Mouse (Mus musculus) C2C12 (cell line): ENCODE data around the gene Ell. TPM values are rescaled to one million over a fixed set of nuclear protein-coding genes. Genes with fewer than 3 reads are reported as not detected.

Experiments
- H3K27me3 ChIP-seq: one replicate; pipeline ENCODE4 v1.6.1; 2011; ENCODE audit not compliant: control insufficient read depth, insufficient read depth, insufficient read length
- H3K36me3 ChIP-seq: one replicate; pipeline ENCODE4 v1.6.1; 2011; ENCODE audit not compliant: control insufficient read depth, insufficient read depth
- H3K4me3 ChIP-seq: one replicate; pipeline ENCODE4 v1.5.1; 2011; ENCODE audit warnings: mild to moderate bottlenecking, control low read depth; ENCODE audit not compliant: poor library complexity, insufficient read depth, severe bottlenecking
- H3K79me2 ChIP-seq: one replicate; pipeline ENCODE4 v1.6.1; 2011; ENCODE audit not compliant: control insufficient read depth, insufficient read depth
- H3K79me3 ChIP-seq: one replicate; pipeline ENCODE4 v1.6.1; 2011; ENCODE audit warnings: low read depth, control low read depth
- H3ac ChIP-seq: one replicate; pipeline ENCODE3; 2011; ENCODE audit warnings: low read depth; ENCODE audit not compliant: control insufficient read depth, insufficient read length
- CEBPB ChIP-seq: IDR thresholded peaks from one replicate; pipeline ENCODE4 v1.6.1; 2011; ENCODE audit warnings: low read depth, mild to moderate bottlenecking, control low read depth, moderate library complexity
- CTCF ChIP-seq: IDR thresholded peaks from one replicate; pipeline ENCODE4 v1.5.1; 2011; ENCODE audit not compliant: control insufficient read depth, insufficient read depth, insufficient read length
- FOSL1 ChIP-seq: IDR thresholded peaks from one replicate; pipeline ENCODE4 v1.8.0; 2011; ENCODE audit warnings: mild to moderate bottlenecking, low read length; ENCODE audit not compliant: poor library complexity, insufficient read depth, severe bottlenecking
- MAX ChIP-seq: IDR thresholded peaks from one replicate; pipeline ENCODE4 v1.6.1; 2011; ENCODE audit warnings: mild to moderate bottlenecking, control low read depth
- MYOD1 ChIP-seq: IDR thresholded peaks from one replicate; pipeline ENCODE4 v1.6.1; 2011; ENCODE audit warnings: low read depth; ENCODE audit not compliant: control insufficient read depth, insufficient read length
- MYOG ChIP-seq: IDR thresholded peaks from one replicate; pipeline ENCODE4 v1.6.1; 2011; ENCODE audit not compliant: control insufficient read depth, insufficient read length; ENCODE audit errors: extremely low read depth
- USF1 ChIP-seq: IDR thresholded peaks from one replicate; pipeline ENCODE4 v1.6.1; 2011; ENCODE audit warnings: low read depth, mild to moderate bottlenecking, control low read depth, moderate library complexity
- polyA plus RNA-seq: library from polyadenylated mRNA; unstranded; fragments of >200 nt; fragmentation: generic; extraction: Trizol; gene quantifications from one replicate; pipeline ENCODE4 v1.2.1, GENCODE M21; 2012; ENCODE audit warnings: missing spikeins

The Ell gene
- polyA plus RNA-seq, 1 experiment: 12.3 TPM

DNA sequence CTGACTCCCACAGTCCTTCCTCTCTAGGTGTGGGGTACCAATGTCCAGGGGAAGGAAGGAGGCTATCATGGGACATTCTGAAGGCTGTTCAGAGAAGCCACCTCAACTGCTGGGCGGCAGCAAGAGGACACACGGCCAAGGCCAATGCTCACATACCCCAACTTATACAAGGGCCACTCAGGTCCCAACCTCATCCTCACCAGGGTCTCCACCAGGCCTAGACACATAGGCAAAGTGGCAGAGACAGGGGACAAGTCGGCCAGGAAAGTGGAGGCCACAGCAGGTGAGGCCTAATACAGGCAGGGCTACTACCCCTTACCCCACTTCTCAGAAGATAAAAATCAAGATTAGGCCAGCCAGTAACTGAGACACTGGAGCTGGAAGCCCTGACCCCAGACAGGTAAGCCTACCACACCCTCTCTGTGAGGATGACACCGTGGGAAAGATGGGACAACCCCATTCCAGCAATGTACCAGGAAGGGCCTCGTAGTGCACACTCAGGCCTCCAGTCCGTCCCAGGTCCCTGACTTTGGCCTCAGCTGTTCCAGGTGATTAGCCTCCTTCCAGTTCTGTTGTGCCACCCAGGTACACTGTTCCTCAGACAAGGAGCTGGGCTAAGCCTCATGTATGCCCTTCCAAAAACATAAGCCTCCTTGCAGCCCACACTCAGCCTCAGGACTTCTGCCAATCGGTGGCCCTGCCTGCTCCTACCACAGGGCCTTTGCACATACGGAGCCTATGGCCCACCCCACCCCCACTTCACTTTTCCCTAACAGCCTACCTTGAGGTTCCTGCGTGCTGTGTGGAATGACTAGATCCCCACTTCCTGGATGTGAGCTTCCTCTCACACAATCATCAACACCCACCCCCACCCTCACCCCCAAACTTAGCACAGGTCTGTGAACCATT lies 66.9 kb downstream of the Ell start:
- Histone ChIP-seq H3K4me3 (no peak overlapping the region), H3K27me3 (no peaks in the 10 kb centered on the region), H3ac (no peak overlapping the region), H3K79me2 (peaks cover 44% of the 10 kb centered on the region), H3K36me3 (peaks cover 10% of the 10 kb centered on the region), H3K79me3 (peaks cover 21% of the 10 kb centered on the region)
- no peak for TF ChIP-seq FOSL1
- TF ChIP-seq CEBPB: no peak
- no peak for TF ChIP-seq MYOD1
- no peak for TF ChIP-seq USF1
- no peak for TF ChIP-seq MAX
- no peak for TF ChIP-seq MYOG
- no peak for TF ChIP-seq CTCF

DNA sequence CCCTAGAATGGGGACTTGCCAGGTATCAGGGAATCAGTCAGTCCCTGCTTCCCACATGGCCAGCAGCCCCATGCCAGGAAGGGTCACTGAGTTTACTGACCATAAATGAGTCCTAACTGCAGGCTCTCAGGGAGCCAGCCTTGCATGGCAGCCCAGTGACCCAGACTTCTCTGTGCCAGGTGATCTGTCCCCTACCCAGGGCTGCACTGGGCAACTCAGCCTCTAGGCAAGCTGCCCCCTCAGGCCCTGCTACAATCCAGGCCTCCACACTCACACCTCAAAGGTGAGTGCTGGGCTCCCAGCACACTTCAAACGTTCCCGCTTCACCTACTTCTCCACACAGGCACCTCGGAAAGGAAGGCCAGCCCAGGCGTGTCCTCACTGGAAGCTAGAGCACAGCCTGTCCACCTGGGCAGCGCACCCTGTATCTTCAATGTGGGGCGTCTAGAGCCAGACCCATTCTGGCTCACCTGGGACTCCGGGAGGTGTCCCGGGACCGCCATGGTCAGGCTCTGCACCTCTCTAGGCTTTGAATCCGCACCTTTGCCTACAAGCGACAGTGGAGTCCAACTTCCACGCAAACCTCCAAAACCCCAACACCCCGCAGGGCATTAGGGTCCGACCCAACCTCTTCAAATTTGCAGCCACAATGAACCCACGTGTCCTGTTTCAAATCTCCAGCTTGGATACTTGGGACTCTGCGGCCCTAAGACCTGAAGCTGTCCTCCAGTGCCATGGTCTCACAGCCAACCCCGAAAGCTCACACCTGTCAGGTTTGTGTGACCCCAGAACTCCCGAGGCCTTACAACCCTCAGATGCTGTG lies 67.7 kb downstream of the Ell start:
- H3ac ChIP-seq: peak overlapping the region; percentile 100
- H3K4me3 ChIP-seq: peak overlapping the region; percentile 61
- peaks cover 10% of the 10 kb centered on the region for H3K36me3 ChIP-seq
- H3K27me3 ChIP-seq: no peaks in the 10 kb centered on the region
- no peak for TF ChIP-seq CEBPB
- TF ChIP-seq CTCF: no peak
- TF ChIP-seq MYOG: no peak
- no peak for TF ChIP-seq MYOD1
- TF ChIP-seq FOSL1: no peak
- no peak for TF ChIP-seq USF1
- TF ChIP-seq MAX: no peak
- H3K79me3 ChIP-seq: peaks cover 21% of the 10 kb centered on the region
- peaks cover 44% of the 10 kb centered on the region for H3K79me2 ChIP-seq

DNA sequence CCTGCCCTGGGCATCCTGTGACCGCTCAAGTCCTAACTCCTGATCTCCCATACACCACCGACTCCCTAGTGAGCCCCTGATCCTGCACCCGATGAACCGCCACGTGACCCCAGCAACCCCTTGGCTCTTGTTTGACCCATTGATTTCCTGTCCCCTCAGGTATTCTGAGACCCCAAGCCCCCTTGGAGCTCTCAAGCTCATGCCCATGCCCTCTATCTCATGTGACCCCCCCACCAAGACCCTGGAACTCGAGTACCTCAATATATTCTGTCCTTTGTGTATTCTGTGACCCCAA lies 68.3 kb downstream of the Ell start:
- TF ChIP-seq MYOD1 (no peak), MAX (no peak), CEBPB (no peak), FOSL1 (no peak), CTCF (no peak), USF1 (peak; percentile 56), MYOG (no peak)
- Histone ChIP-seq H3K4me3 (peak overlapping the region; percentile 61), H3K27me3 (no peaks in the 10 kb centered on the region), H3K79me2 (peaks cover 44% of the 10 kb centered on the region), H3K36me3 (peaks cover 7% of the 10 kb centered on the region), H3K79me3 (peaks cover 21% of the 10 kb centered on the region), H3ac (peak overlapping the region; percentile 100)

DNA sequence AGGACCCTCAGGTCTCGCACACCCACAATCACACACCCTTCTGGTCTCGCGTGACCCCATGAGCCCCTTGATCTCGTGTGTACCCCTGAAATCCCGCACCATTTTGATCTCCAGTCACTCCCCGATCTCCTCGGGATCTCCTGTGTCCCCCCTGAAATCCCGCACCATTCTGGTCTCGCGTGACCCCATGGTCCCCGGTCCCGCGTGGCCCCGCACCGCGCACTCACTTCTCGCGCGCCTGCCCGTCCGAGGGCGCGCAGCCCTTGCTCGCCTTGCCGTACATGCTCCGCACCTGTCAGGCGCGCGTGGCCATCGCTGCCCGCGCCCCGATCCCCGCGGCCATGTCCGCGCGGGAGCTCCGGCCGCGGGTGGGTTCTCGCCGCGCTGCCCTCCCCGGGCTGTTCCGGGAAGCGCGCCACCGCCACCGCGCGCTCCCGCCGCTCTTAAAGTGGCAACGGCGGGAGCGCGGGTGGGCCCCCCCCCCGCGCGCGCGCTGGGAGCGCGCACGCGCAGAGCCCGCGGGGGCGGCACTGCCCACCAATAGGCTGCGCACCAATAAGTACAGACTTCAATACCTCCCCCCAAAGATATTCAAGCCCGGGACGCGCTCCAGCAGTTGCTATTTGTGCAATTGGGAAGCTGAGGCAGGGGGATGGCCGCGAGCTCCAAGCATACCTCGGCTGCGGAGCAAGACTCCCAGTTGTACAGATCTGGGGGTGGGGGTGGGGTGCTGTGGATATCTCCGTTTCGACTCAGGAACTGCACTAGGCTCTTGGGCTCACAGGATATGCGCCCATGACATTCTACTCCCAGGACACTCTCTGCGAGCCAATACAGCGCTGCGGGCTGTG lies 68.9 kb downstream of the Ell start:
- H3K27me3 ChIP-seq: no peaks in the 10 kb centered on the region
- peaks cover 17% of the 10 kb centered on the region for H3K79me3 ChIP-seq
- peak overlapping the region; percentile 100 for H3ac ChIP-seq
- peaks cover 44% of the 10 kb centered on the region for H3K79me2 ChIP-seq
- H3K4me3 ChIP-seq: peak overlapping the region; percentile 61
- TF ChIP-seq MAX (peak; percentile 8), MYOG (no peak)
- H3K36me3 ChIP-seq: peaks cover under 1% of the 10 kb centered on the region

DNA sequence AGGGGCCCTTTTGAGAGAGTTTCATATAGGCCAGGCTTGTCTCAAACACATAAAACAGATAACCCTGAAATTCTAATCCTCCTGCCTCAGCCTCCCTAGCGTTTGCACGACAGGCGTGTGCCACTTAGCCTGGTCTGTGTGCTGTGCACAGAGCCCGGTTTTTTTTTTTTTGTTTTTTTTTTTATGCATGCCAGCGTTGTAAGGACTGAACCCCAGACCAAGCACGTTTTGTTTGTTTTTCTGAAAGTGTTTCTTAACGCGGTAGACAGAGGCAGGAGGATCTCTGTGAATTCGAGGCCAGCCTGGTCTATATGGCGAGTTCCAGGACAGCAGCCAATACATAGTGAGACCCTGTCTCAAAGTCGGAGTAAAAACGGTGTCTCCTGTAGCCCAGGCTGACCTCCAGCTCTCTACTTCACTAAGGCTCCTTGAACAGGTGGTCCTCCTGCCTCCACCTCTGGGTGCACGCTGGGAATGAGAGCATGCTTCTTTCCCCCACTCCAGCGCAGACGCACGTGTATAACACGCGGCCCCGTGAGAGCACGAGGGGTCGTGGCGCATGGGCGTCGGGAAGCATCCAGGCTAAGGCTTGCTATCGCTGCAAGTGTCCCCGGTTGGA lies 69.6 kb downstream of the Ell start, which contains the start of gene Ssbp4:
Ssbp4 (minus strand) TSS at position 124 of the 619 bp plus-strand sequence.
- H3K27me3 ChIP-seq: no peaks in the 10 kb centered on the region
- H3ac ChIP-seq: peak within 1 kb of the TSS; percentile 100
- H3K36me3 ChIP-seq: no peaks in the 10 kb centered on the region
- peaks cover 17% of the 10 kb centered on the region for H3K79me3 ChIP-seq
- peaks cover 43% of the 10 kb centered on the region for H3K79me2 ChIP-seq
- TF ChIP-seq CEBPB (no peak), FOSL1 (no peak), MYOD1 (peak; percentile 21)
- peak within 1 kb of the TSS; percentile 61 for H3K4me3 ChIP-seq
